Mouse (Mus musculus): ENCODE data around the gene Kif1b.

The Kif1b gene

DNA sequence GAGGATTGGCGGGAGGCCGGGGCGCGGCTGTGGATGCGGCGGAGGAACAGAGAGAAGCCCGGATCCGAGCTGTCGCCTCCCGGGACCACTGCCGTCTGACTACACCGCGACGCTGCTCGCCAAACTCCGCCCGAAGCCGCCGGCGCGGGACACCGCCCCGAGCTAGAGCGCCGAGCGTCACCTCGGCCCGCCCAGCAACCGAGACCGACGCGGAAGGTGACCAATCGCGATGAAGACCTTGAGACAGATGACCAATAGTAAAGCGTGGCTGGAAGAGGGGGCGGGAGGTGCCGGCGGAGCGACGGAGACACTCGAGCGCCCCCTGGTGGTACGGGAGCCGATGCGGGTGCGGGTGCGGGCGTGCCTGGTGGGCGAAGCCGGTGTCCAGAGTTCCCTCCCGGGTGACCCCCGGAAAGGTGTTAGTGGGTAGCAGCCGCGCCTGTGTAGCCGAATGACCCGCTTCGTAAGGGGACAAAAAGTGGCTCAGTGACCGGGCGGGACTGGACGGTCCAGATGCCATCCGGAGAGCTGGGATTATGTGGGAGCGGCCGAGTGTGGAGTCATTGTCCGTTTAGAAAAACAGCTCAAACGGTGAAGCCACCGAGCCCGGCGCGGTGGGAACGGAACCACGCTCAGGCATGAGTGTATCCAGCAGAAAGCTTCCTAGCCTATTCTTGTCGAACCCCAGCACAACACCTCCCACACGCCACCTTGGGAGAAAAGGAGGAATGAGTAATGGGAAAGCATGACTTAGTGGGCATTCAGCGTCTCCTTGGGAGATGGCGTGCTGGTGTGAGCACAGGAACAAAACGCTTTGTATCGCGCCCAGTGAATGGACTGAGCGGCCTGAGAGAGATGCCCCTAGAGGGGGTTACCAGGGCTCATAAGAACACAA is at the start of gene Kif1b:
Gene Kif1b (minus strand): TSS at position 98 of the 895 bp plus-strand sequence.
- DNase-seq, result peak; percentile 98

DNA sequence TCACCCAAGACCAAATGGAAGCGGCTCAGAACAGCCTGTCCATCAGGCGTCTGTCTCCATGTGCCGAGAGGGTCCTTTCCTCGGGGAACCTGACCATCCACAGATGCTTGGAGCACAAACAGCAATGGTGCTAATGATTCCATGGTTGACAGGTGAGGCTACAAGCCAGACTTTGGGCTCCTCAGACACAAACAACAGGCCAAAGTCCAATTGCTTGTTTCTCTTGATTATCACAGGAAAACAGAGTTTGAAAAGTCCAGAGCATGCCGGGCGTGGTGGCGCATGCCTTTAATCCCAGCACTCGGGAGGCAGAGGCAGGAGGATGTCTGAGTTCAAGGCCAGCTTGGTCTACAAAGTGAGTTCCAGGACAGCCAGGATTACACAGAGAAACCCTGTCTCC is 47.2 kb upstream of the Kif1b start:
- no peak for DNase-seq

DNA sequence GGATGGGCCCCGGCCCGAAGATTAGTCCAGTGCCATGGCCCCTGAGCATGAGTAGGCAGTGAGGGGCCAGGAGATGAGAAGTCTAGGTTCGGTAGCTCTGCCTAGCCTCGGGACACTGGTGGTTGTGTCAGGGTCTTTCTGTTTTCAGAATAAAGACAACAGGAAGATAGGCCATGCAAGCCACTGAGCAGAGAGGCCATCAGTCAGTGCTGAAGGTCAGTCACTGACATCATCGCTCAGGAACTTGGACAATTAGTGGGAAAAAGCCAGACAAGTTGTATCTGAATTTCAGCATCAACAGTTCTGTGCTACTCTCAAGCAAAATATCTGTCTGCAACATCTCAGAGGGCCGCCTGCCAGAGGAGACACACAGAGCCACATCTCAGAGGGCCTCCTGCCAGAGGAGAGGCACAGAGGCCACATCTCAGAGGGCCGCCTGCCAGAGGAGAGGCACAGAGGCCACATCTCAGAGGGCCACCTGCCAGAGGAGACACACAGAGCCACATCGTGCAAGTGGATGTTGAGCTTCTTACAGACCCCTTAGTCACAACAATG is 44.2 kb upstream of the Kif1b start:
- DNase-seq, result no peak

DNA sequence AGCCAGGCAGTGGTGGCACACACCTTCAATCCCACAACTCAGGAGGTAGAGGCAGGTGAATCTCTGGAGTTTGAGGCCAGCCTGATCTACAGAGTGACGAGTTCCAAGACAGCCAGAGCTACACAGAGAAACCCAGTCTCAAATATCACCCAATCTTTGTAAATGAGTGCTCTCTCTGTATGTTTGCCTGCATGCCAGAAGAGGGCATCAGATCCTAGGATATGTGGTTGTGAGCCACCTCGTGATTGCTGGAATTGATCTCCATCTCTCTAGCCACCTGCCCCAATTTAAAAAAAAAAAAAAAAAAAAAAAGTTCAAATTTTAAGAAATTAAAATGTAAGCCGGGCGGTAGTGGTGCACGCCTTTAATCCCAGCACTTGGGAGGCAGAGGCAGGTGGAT is 41.5 kb upstream of the Kif1b start:
- no peak for DNase-seq

DNA sequence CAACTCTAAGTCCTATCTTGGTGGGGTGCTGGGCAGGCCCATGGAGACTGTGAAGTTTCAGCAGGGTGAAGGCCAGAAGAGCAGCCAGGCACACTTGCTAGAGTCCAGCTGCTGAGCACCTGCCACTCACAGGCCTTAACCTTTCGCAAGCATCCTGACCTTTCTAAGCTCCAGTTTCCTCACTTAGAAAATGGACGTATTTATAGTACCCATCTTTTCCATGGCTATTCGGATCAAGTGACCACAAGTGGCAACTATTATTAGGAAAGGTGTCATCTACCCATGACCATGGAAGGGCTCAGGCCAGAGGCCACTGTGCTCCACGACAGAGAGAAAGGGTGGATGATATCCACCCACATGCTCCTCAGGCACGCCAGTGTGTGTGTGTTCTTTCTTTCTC is 38.4 kb upstream of the Kif1b start:
- no peak for DNase-seq

DNA sequence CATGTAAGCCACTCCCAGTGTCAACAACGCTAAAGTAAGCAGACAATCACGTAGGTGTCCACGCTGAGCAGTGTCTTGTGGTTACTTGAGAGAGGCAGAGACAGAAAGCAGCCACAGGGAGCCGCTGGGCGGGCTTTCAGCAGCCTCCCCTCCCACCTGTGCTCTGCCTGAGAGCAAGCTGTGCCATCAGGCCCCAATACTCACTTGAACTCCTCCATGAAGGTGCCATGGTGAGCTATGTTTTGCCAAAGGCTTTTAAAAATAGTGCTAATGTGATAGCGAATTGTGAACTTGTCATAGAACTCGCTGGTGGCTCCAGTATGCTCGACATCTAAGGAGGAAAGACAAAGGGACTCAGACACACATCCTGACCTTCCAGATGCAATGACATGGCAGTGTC is 36.8 kb upstream of the Kif1b start:
- DNase-seq, result no peak

DNA sequence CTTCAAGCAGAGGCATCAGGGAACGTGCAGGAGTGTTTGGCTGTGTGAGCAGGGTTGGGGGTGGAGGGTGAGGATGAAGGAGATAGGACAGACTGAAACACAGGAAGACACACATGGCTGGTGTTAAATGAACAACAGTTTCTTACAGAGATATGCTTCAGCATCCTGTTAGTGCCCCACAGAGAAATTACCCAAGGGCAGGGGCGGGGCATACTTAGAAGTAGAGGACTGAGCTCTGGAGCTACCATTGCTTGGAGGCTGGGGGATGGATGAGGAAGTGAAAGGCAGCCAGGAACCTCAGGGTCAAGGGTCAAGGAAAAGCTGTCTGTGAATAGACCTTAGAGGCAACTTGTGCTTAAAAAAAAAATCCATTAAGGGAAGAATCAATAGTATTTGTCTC is 33.2 kb upstream of the Kif1b start:
- DNase-seq, result no peak

DNA sequence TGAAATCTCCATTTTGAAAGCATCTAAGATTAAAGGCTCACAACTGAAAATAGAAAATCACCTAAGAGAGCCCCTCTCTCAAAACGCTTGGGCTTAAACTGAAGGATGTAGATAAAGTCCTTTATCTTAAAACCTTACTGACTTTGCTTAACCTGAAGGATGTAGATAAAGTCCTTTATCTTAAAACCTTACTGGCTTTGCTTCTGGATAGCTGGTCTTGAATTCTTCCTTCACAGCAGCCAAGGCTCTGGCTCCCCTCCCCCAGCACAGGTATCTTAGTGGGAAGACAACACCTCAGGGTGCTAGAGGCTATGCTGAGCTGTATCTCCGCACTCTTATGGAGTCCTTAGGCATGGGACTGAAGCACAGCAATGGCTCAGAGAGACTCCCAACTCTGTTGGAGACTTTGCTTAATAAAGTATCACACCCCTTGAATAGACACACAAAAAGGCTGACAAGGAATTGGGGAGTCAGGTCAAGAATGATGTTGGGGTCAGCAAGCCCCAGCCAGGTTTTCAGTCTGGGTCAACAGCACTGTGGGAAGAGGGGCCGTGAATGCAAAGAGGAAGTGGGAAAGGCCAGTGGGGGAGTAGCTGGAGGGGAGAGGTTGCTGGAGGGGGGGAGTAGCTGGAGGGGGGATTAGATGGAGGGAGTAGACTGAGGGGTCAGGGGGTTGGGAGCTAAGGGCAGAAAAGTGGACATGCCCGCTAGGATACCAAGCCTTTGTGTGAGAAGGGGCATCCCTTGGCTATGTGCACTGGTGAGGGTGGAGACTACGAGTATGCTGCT is 32.1 kb upstream of the Kif1b start:
- no peak for DNase-seq

DNA sequence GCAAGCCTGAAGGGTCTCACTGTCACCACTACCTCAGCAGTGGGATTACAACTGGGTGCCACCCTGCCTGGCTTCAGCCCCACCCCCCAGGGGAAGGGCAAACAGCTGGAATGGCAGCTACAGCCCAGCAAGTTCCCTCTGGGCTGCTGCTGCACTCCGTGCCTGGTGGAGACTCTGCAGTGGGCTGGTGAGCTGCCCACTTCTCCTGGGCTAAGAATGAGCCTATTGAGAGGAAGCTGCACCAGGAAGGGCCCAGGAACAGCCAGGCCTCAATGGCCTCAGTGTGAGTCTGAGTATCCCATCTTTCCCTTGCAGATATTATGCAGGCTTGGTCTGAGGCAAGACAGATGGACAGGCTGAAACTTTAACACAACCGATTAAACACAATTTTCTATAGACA is 30.6 kb upstream of the Kif1b start:
- peak; percentile 90 for DNase-seq

DNA sequence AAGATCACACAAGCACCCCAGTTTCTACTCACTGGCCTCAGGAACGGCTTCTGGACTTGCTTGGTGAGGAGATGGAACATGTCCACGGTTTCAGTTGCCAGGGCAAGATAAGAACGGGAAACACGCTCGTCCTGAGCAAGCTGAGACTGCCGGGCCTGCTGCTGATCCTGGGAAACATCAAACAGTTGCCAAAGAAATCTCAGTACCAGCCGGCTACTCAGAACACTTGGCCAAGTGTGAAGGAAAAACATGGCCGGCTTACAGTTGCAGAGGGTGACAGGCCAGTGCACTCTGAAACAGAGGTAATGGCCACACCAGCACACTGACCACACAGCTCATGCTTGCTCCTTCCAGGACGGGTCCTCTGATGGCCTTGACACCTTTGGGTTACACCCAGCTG is 29.9 kb upstream of the Kif1b start:
- DNase-seq, result no peak

DNA sequence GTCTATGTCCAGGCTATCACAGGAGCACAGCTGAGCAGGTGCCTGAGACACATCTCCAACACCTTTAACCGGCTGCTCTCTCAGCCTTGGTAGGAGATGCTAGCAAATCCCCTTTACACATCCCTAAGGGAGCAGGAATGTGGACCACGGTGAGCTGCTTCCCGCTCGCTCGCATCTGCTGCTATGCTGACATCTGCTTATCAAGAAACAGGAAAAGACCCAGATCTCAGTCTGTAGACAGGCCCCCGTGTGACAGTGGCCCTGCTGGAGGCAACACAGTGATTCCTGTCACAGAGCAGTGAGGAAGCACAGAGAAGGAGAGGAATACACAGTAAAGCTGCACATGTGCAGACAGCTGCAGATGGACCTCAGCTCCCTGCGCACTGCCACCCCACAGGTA is 28.8 kb upstream of the Kif1b start:
- DNase-seq, result no peak

DNA sequence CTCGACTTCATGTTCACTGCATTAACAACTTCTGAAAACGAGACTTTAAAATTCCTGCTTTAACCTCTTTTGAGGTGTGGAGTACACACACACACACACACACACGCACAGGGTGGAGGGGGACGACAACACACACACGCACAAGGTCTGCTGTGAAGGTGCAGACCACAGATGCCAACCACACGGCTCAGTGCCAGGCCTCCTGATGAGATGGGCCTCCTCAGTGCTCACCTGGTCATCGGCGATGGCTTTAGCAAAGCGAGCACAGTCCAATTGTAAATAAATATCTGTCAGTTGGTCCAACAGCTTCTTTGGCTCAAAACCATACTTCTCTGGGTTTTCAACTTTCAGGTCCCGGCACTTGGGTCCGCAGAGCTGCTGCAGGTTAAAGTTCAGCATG is 27.4 kb upstream of the Kif1b start:
- DNase-seq, result no peak

DNA sequence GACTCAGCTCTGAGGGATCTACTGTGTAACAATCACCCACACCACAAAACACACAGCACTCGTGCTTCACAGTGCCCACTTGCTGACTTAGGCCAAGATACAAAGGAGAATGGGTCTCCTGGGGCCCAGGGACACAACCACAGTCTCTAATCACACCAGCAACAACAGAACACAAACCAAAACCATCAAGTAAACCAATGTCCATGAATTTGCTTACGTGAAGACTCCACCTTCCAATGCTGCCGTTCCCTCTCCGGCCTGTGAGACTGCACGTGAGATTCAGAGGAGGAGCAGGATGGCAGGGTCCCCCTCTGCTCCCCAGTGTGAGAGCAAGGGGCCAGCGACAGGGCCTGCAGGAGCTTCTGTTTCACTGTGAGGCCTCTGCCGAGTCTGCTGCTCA is 25.2 kb upstream of the Kif1b start:
- no peak for DNase-seq

DNA sequence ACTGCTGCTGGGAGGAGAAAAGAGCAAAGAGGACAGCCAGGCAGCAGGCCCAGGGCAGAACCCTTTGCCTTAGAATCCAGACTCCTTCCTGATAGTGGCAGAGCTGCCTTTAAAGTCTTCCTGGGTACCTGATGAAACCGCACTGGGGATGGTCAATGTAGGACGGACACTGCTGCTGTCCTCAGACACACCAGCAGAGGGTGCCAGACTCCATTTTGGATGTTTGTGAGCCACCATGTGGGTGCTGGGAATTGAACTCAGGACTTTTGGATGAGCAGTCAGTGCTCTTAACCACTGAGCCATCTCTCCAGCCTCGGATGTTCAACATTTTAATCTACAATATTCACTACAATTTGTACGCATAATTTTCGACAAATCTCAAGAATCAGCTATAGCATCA is 23.0 kb upstream of the Kif1b start:
- DNase-seq, result no peak

DNA sequence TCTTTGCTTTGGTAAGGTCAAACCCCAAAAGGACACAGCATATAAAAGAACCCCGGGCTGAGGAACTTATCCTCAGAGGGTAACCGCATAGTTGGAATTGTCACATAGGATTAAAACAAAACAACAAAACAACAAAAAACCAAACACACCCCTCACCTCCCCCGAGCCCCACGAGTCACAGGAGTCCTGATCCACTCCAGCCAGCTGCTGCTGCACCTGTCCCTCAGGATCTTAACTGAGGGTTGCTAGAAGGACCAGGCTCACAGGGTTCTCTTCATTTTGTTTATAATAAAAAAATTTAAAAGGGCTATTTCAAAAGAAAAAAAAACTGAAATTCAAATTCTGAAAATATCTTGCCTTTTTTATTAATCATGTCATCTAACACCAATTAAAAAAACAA is 21.2 kb upstream of the Kif1b start:
- DNase-seq, result no peak

DNA sequence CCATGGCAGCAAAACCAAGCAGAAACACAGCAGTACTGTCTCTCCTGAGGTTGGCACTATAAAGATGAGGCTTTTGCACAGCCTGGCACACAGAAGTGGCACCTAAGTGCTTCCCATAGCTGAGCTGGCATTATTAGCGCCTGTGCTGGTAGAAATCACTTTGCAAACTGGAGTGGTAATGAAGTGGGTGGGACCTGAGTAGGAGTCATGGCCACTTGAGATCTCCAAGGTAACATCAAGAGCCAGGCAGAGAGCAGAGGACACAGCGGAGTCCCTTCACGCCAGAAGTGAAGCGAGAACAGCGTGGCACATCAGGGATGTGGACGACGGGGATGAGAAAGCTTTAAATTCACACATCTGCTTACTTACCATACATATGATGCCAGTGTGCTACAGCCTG is 19.8 kb upstream of the Kif1b start:
- DNase-seq, result no peak

DNA sequence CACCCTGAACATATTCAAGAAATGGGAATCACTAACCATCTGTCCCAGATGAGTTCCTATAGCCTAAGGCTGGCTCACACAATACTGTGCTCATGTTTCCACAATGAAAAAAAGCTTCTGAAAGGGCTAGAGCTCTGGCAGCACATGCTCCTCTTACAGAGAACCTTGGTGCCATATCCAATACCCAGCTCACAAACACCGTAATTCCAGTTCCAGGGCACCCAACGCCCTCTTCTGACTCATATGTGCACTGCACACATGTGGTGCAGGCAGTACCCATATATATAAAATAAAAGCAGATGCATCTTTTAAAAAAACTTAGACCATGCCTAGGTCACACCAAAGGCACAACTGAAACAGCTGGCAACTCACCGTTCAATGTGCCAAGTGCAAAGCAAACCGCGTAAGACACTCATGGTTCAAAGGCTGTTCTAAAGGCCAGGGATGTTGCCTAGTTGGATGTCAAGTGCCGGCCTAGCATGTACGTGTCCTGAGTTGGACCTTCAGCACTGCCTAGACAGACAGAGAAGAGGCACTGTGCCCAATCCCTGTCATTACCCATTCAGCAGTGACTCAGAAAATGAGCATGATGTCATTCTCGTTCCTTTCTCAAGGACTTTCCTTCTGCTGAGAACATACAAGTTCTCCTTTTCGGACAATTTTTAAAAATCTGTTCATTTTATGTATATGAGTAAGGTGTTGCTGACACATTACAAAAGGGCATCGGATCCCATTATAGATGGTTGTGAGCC is 18.1 kb upstream of the Kif1b start:
- DNase-seq, result no peak

DNA sequence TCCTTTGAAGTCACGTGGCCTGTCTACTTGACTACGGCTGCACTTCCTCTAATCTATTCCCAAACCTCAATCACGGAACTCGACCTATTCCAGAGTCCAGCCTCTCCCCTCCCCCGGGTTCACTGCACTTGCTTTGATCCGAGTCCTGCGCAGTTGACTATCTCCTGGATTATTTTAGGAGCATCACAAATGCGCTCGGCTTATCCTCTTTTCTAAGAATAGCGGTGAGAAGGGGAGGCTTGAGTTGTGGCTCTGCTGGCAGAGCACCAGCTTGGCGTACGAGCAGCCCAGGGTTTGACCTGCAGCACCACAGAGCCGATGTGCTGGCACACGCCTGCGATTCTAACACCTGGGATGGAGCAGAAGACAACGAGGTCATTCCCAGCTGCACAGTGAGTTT is 16.2 kb upstream of the Kif1b start:
- DNase-seq, result no peak

DNA sequence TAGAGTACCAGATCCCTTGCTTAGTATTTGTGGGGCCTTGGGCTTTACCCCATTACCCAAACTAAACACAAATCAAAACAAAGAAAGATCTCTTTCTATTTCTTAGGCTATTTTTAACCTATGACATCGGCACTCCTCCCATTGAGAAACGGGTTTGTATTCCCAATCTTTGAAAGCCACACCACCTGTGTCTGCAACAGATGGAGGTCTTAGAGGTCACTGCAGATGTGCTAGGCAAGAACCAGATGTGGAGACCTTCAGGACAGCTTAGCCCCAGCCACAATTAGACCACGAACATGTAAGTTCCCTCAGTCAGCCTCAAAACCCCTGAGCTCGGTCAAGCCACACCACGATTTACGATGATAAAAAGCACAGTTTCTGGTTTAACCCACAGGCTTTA is 15.2 kb upstream of the Kif1b start:
- DNase-seq, result no peak

DNA sequence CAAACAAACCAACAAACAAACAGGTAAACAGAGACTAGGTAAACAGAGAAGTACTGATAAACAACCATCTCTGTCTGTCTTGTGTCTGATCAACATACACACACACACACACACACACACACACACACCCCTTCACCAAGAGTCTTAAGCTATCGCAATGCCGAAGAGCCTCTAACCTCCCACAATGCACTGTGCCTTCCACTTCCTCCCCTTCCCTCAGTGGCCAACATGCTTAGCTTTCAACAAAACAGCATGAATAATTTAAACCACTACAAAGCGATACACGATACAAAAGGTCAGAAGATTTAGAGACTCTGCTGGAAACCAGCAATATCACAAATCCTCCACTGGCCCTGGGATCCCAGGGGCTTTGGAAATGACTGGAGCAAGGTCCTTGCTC is 14.8 kb upstream of the Kif1b start:
- DNase-seq, result no peak

DNA sequence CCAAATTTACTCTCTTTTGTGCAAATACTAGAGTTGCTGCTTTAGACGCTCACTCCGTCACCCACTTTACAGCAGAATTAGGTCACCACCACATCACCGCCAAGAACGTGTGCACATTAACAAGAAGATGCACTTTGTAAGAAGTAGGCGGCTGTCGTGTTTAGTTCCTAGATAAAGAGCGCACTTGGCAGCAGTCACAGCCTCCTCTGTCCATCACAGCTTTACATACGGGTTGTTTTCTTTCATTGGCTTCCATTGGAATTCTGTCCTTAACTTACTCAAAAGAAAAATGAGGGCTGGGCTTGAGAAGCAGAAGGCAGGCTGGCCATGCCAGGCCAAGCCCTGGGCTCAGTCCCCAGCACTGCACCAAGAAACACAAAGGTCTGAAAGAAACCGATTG is 11.6 kb upstream of the Kif1b start:
- DNase-seq, result no peak

DNA sequence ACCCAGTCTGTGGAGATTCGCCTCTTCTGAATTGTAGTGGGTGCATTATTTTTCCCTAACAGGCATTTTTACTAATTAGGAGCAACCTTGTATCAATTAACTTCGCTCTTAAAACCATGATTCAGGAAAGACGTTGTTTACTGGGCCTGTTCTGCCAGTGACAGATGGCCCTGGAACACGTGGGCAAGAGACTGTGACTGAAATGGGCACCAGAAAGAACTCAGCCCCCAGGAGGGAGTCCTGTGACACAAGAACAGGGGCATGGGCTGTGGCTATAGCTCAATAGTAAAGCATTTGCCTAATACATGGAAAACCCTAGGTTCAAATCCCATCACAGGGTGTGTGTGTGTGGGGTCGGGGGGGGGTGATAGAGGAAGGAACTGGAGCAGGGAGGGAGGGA is 9.9 kb upstream of the Kif1b start:
- peak; percentile 78 for DNase-seq

DNA sequence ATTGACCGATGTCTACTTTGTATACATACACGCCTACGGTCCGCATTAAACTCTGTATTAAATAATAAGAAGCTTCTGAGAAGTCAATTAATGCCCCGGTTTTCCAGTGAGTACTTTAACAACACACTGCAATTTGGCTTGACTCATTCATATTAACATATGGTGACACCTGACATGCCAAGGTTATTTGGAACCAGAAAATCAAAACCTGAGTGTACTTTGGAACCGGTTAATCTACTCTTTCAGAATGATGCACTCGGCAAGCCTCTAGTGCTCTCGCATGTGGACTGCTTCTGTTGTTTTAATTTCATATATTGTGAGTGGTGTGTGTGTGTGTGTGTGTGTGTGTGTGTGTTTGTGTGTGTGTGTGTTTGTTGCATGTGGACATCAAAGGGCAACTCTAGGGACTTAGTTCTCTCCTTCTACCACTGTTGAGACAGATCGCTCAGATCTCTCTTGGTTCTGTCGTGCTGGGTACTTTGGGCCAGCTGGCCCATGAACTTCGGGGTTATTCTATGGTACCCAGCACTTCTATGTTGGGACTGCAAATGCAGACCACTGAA is 6.9 kb upstream of the Kif1b start:
- DNase-seq, result no peak

Data from layer of hippocampus, adult 9-11 months (tissue).